In the genomic region with DNA sequence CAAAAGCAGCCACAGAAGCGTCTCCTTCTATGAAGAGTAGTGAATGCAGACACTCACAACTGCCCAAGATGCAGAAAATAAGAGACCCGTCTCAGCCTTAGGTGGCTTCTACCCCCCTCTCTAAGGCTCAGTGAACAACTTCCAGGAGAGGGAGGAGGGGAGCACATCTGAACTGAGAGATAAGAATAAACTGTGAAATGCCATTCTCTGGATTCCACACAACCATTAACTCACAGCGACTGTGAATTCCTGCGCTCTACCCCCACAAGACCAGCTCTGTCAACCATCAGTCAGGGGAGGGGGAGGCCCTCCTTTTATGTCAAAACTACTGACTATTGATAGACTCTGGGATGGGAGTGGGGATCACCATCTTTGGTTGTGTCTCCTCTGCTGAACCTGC, we compare ENCODE assay signal across 10 mouse cellular contexts. TPM values are rescaled to one million over a fixed set of nuclear protein-coding genes. Genes with fewer than 3 reads are reported as not detected.
DNase-seq lines count a peak whose midpoint lies in the region; ATAC-seq lines count a peak whose summit lies in the region.
"Had no signal": no experiment of that assay in that cellular context is flagged by ENCODE, and none has a peak within 500 bp of the region (broad histone marks: within the 10 kb centered on the region; RNA-seq: fewer than 3 reads in every experiment).

No protein-coding gene starts in this region.

- WGBS in hindbrain, embryonic 10.5 days = 49% methylated on average over 4 of the region's 4 CpGs
- WGBS in hindbrain, embryonic 14.5 days = 45% methylated on average over 4 of the region's 4 CpGs
- 53% methylated on average over 4 of the region's 4 CpGs for WGBS in neural tube, embryonic 15.5 days
- WGBS in limb, embryonic 10.5 days = 17% methylated on average over 4 of the region's 4 CpGs

- H3K27me3 ChIP-seq in hindbrain, embryonic 10.5 days (ENCODE audit: insufficient read depth, poor library complexity, severe bottlenecking) = no peaks in the 10 kb centered on the region
- no peaks in the 10 kb centered on the region for H3K27me3 ChIP-seq in hindbrain, embryonic 14.5 days (ENCODE audit: control insufficient read depth, insufficient read depth, low read length)
- no peaks in the 10 kb centered on the region for H3K27me3 ChIP-seq in neural tube, embryonic 15.5 days (replicated peaks)
- H3K27me3 ChIP-seq in limb, embryonic 10.5 days (ENCODE audit: low read depth, poor library complexity, severe bottlenecking) = no peaks in the 10 kb centered on the region

- no peak for DNase-seq in hindbrain, embryonic 10.5 days (ENCODE audit: low spot score)
- no peak for DNase-seq in hindbrain, embryonic 14.5 days (ENCODE audit: low spot score)
- DNase-seq in neural tube, embryonic 10.5 days (ENCODE audit: extremely low spot score, low spot score) = no peak
- DNase-seq in limb, embryonic 10.5 days (ENCODE audit: low spot score) = no peak
- no peak for DNase-seq in left cerebral cortex, postnatal 14 days (ENCODE audit: low spot score in 2 of 2)
- DNase-seq in layer of hippocampus, postnatal 25 days (ENCODE audit: extremely low spot score in 1 of 2, low spot score in 1 of 2) = no peak
- no peak for DNase-seq in adrenal gland, postnatal 25 days

- peaks cover 28% of the 10 kb centered on the region for H3K4me1 ChIP-seq in hindbrain, embryonic 10.5 days (replicated peaks)
- peaks cover 9% of the 10 kb centered on the region; the same call in 1 of the 2 replicates for H3K4me1 ChIP-seq in hindbrain, embryonic 14.5 days (replicated peaks; ENCODE audit: control insufficient read depth, insufficient read depth, low read length)
- H3K4me1 ChIP-seq in neural tube, embryonic 15.5 days = peaks cover 15% of the 10 kb centered on the region; the same call in 1 of the 2 replicates
- peaks cover 55% of the 10 kb centered on the region for H3K4me1 ChIP-seq in limb, embryonic 10.5 days

- no peaks in the 10 kb centered on the region for H3K9me3 ChIP-seq in hindbrain, embryonic 10.5 days
- H3K9me3 ChIP-seq in hindbrain, embryonic 14.5 days (ENCODE audit: control insufficient read depth, low read length) = no peaks in the 10 kb centered on the region
- H3K9me3 ChIP-seq in neural tube, embryonic 15.5 days (replicated peaks) = no peaks in the 10 kb centered on the region
- no peaks in the 10 kb centered on the region for H3K9me3 ChIP-seq in limb, embryonic 10.5 days (replicated peaks)

- no peaks in the 10 kb centered on the region for H3K36me3 ChIP-seq in hindbrain, embryonic 10.5 days
- no peaks in the 10 kb centered on the region for H3K36me3 ChIP-seq in hindbrain, embryonic 14.5 days (replicated peaks; ENCODE audit: control insufficient read depth, insufficient read depth)
- no peaks in the 10 kb centered on the region for H3K36me3 ChIP-seq in neural tube, embryonic 15.5 days
- H3K36me3 ChIP-seq in limb, embryonic 10.5 days = no peaks in the 10 kb centered on the region

- H3K4me3 ChIP-seq in hindbrain, embryonic 10.5 days = no peak overlapping the region
- H3K4me3 ChIP-seq in hindbrain, embryonic 14.5 days (replicated peaks; ENCODE audit: low read length) = no peak overlapping the region
- no peak overlapping the region for H3K4me3 ChIP-seq in neural tube, embryonic 15.5 days (replicated peaks)
- no peak overlapping the region for H3K4me3 ChIP-seq in limb, embryonic 10.5 days

- no peak overlapping the region for H3K4me2 ChIP-seq in hindbrain, embryonic 14.5 days (replicated peaks)
- no peak overlapping the region for H3K4me2 ChIP-seq in neural tube, embryonic 15.5 days

- peak overlapping the region; percentile 56; the same call in 1 of the 2 replicates for H3K27ac ChIP-seq in hindbrain, embryonic 10.5 days
- H3K27ac ChIP-seq in hindbrain, embryonic 14.5 days = no peak overlapping the region
- H3K27ac ChIP-seq in neural tube, embryonic 15.5 days (replicated peaks) = peak overlapping the region; percentile 38; the same call in 1 of the 2 replicates
- H3K27ac ChIP-seq in limb, embryonic 10.5 days = peak overlapping the region; percentile 74
- H3K27ac ChIP-seq: liver, embryonic 14.5 days had no signal

- intact Hi-C loops in left cerebral cortex, postnatal 14 days (cut with DNase I) = loop anchor here (5.0 to 10.0 kb wide), 2 partner anchors 137 to 400 kb away; no protein-coding TSS in a partner anchor

- ATAC-seq in hindbrain, embryonic 14.5 days (ENCODE audit: low FRiP score) = no peak
- ATAC-seq in neural tube, embryonic 15.5 days (ENCODE audit: low FRiP score) = no peak

- no peak overlapping the region for H3K9ac ChIP-seq in hindbrain, embryonic 14.5 days
- H3K9ac ChIP-seq in neural tube, embryonic 15.5 days (replicated peaks) = no peak overlapping the region
- H3K9ac ChIP-seq: liver, embryonic 14.5 days had no signal

RNA-seq across cellular contexts. Expression of a gene that starts 47.3 kb away (rescaled TPM):
- 7.8 and 10.0 TPM in 2 replicates for polyA plus RNA-seq in hindbrain, embryonic 10.5 days (2016; fragmentation: Nextera tagmentation; extraction: Ambion mirVana)
- 29.0 and 29.4 TPM in 2 replicates for polyA plus RNA-seq in hindbrain, embryonic 14.5 days (2014; fragmentation: Nextera tagmentation; extraction: Ambion mirVana)
- polyA plus RNA-seq in neural tube, embryonic 15.5 days (2015; fragmentation: Nextera tagmentation; extraction: Ambion mirVana) = 25.6 and 32.1 TPM in 2 replicates
- 25.1 and 25.4 TPM in 2 replicates for polyA plus RNA-seq in limb, embryonic 10.5 days (2016; fragmentation: Nextera tagmentation; extraction: Ambion mirVana)
- 10 to 100 TPM; 40.0 to 44.0 TPM for total RNA-seq in left cerebral cortex, postnatal 14 days (2021)
- 10 to 100 TPM; 28.8 to 29.5 TPM for total RNA-seq in layer of hippocampus, postnatal 25 days (2021)
- total RNA-seq in adrenal gland, postnatal 25 days (2021) = 1.2 and 1.7 TPM in 2 replicates
- total RNA-seq: gastrocnemius, adult 8-10 months had no signal

RNA-seq across cellular contexts. Expression of a gene that starts 47.5 kb away (rescaled TPM):
- 75.5 and 94.5 TPM in 2 replicates for polyA plus RNA-seq in hindbrain, embryonic 10.5 days (2016; fragmentation: Nextera tagmentation; extraction: Ambion mirVana)
- polyA plus RNA-seq in hindbrain, embryonic 14.5 days (2014; fragmentation: Nextera tagmentation; extraction: Ambion mirVana) = 111 and 133 TPM in 2 replicates
- 103 and 104 TPM in 2 replicates for polyA plus RNA-seq in neural tube, embryonic 15.5 days (2015; fragmentation: Nextera tagmentation; extraction: Ambion mirVana)
- 378 and 427 TPM in 2 replicates for polyA plus RNA-seq in limb, embryonic 10.5 days (2016; fragmentation: Nextera tagmentation; extraction: Ambion mirVana)
- 100 to 1,000 TPM; 185 to 197 TPM for total RNA-seq in left cerebral cortex, postnatal 14 days (2021)
- total RNA-seq in layer of hippocampus, postnatal 25 days (2021) = 100 to 1,000 TPM; 160 to 182 TPM
- total RNA-seq in adrenal gland, postnatal 25 days (2021) = 32.2 and 49.5 TPM in 2 replicates
